Comparison of ENCODE assay signal across 10 mouse cellular contexts in genomic region chr12:81227767-81228460, GRCm38 (mm10).
DNase-seq lines count a peak whose midpoint lies in the region; ATAC-seq and TF ChIP-seq lines count a peak whose summit lies in the region.
"Had no signal": no experiment of that assay in that cellular context is flagged by ENCODE, and none has a peak within 500 bp of the region (broad histone marks: within the 10 kb centered on the region; RNA-seq: fewer than 3 reads in every experiment).

No protein-coding gene starts in this region.

- no peaks in the 10 kb centered on the region for H3K9me3 ChIP-seq in heart, embryonic 10.5 days
- H3K9me3 ChIP-seq in intestine, embryonic 16.5 days (ENCODE audit: control insufficient read depth, low read length) = no peaks in the 10 kb centered on the region
- H3K9me3 ChIP-seq: embryonic facial prominence, embryonic 15.5 days had no signal

- no peaks in the 10 kb centered on the region for H3K36me3 ChIP-seq in heart, embryonic 10.5 days
- no peaks in the 10 kb centered on the region for H3K36me3 ChIP-seq in intestine, embryonic 16.5 days (ENCODE audit: control insufficient read depth, insufficient read depth, low read length)
- H3K36me3 ChIP-seq: embryonic facial prominence, embryonic 15.5 days had no signal

- no peaks in the 10 kb centered on the region for H3K4me1 ChIP-seq in heart, embryonic 10.5 days
- H3K4me1 ChIP-seq in intestine, embryonic 16.5 days (ENCODE audit: control insufficient read depth, insufficient read depth, low read length) = no peaks in the 10 kb centered on the region

- H3K9ac ChIP-seq in intestine, embryonic 16.5 days (ENCODE audit: low read depth, low read length) = no peak overlapping the region
- H3K9ac ChIP-seq: embryonic facial prominence, embryonic 15.5 days had no signal

- WGBS in heart, embryonic 10.5 days = 70% methylated on average over 5 of the region's 5 CpGs
- WGBS in intestine, embryonic 16.5 days = 57% methylated on average over 5 of the region's 5 CpGs

- no peak overlapping the region for H3K27ac ChIP-seq in heart, embryonic 10.5 days
- H3K27ac ChIP-seq in intestine, embryonic 16.5 days (ENCODE audit: low read length) = no peak overlapping the region
- no peak overlapping the region for H3K27ac ChIP-seq in gastrocnemius, adult 2 months
- H3K27ac ChIP-seq: embryonic facial prominence, embryonic 15.5 days; stomach, postnatal 0 days had no signal

- DNase-seq in heart, embryonic 10.5 days (ENCODE audit: low spot score) = peak; percentile 35
- DNase-seq in heart, postnatal 4 days = no peak
- peak; percentile 85 for DNase-seq in cerebellum, adult 9-10 months
- peak; percentile 92 for DNase-seq in layer of hippocampus, adult 9-11 months
- DNase-seq in right cerebral cortex, adult 18-20 months = peak; percentile 87
- DNase-seq in adrenal gland, postnatal 4 days (ENCODE audit: low spot score in 2 of 2) = no peak
- no peak for DNase-seq in gastrocnemius, adult 2 months

- no peak for ATAC-seq in intestine, embryonic 16.5 days

- H3K4me3 ChIP-seq in heart, embryonic 10.5 days = no peak overlapping the region
- no peak overlapping the region for H3K4me3 ChIP-seq in intestine, embryonic 16.5 days (ENCODE audit: low read length)
- H3K4me3 ChIP-seq in gastrocnemius, adult 2 months = no peak overlapping the region
- H3K4me3 ChIP-seq: embryonic facial prominence, embryonic 15.5 days had no signal

- intact Hi-C loops in gastrocnemius, adult 2 months (cut with DNase I) = no loop called here

- 0 out of 2 replicates have a peak, but pooled peaks cover 4% of the 10 kb centered on the region for H3K27me3 ChIP-seq in heart, embryonic 10.5 days (ENCODE audit: insufficient read depth, poor library complexity, severe bottlenecking)
- H3K27me3 ChIP-seq in intestine, embryonic 16.5 days (replicated peaks; ENCODE audit: control insufficient read depth, insufficient read depth, low read length) = no peaks in the 10 kb centered on the region
- H3K27me3 ChIP-seq: embryonic facial prominence, embryonic 15.5 days had no signal

- H3K4me2 ChIP-seq in intestine, embryonic 16.5 days (ENCODE audit: low read depth, low read length) = no peak overlapping the region
- H3K4me2 ChIP-seq: embryonic facial prominence, embryonic 15.5 days had no signal

- no peak for TF ChIP-seq CTCF in gastrocnemius, adult 2 months (IDR thresholded peaks at IDR 0.05)

Comparison
In these comparisons a context has a peak if more than half of its experiments do, and no peak if none do; other contexts are left out.
1. DNase-seq: peak in heart, embryonic 10.5 days (single experiment), cerebellum, adult 9-10 months (single experiment), layer of hippocampus, adult 9-11 months (single experiment) and right cerebral cortex, adult 18-20 months (single experiment); none in heart, postnatal 4 days (single experiment), adrenal gland, postnatal 4 days (0 of 2) and gastrocnemius, adult 2 months (single experiment).